Mouse (Mus musculus) lung, embryonic 16.5 days (tissue): ENCODE data around the gene Smim15. TPM values are rescaled to one million over a fixed set of nuclear protein-coding genes. Genes with fewer than 3 reads are reported as not detected.
A peak's percentile ranks its signal among the peaks of the same experiment; 100 is the strongest.

Source experiments
- ATAC-seq: fragments of 200-750 bp; cut with Nextera tagmentation; 2 replicates; pipeline ENCODE4 v1.8.0; 2017; ENCODE audit warnings: low read depth, mild to moderate bottlenecking, moderate library complexity
- H3K27ac ChIP-seq: fragments of 300-500 bp; sonication (generic); 2 replicates; pipeline ENCODE4 v1.5.1; 2014; ENCODE audit warnings: mild to moderate bottlenecking, control low read depth, low read length
- H3K27me3 ChIP-seq: fragments of 300-500 bp; sonication (generic); 2 replicates; pipeline ENCODE4 v1.6.1; 2014; ENCODE audit warnings: low read depth, low read length, mixed read lengths; ENCODE audit not compliant: control insufficient read depth, insufficient read depth
- H3K36me3 ChIP-seq: fragments of 300-500 bp; sonication (generic); 2 replicates; pipeline ENCODE4 v1.6.1; 2014; ENCODE audit warnings: low read length; ENCODE audit not compliant: control insufficient read depth, insufficient read depth
- H3K4me1 ChIP-seq: fragments of 300-500 bp; sonication (generic); replicated peaks from 2 replicates; pipeline ENCODE4 v1.6.1; 2014; ENCODE audit warnings: low read length, mixed read lengths; ENCODE audit not compliant: control insufficient read depth, insufficient read depth
- H3K4me2 ChIP-seq: fragments of 300-500 bp; sonication (generic); 2 replicates; pipeline ENCODE4 v1.6.1; 2014; ENCODE audit warnings: low read depth, low read length, control low read depth
- H3K4me3 ChIP-seq: fragments of 300-500 bp; sonication (generic); 2 replicates; pipeline ENCODE4 v1.5.1; 2014; ENCODE audit warnings: mild to moderate bottlenecking, low read length, control low read depth
- H3K9ac ChIP-seq: fragments of 300-500 bp; sonication (generic); 2 replicates; pipeline ENCODE4 v1.6.1; 2014; ENCODE audit warnings: low read length, control low read depth
- H3K9me3 ChIP-seq: fragments of 300-500 bp; sonication (generic); 2 replicates; pipeline ENCODE4 v1.6.1; 2016; ENCODE audit warnings: low read length; ENCODE audit not compliant: control insufficient read depth
- WGBS: fragments of 180-500 bp; shearing (Covaris S2); extraction: QIAGEN DNeasy Blood & Tissue Kit; methylation state at CpG from one replicate; pipeline ENCODE4 v1.1.7; 2014; 5-methylcytosine and 5-hydroxymethylcytosine counted together
- polyA plus RNA-seq: library from polyadenylated mRNA; unstranded; fragments of >200 nt; fragmentation: Nextera tagmentation; extraction: Ambion mirVana; gene quantifications from 2 replicates; pipeline ENCODE4 v1.2.1, GENCODE M21; 2015

Gene Smim15
- polyA plus RNA-seq, 1 experiment from 2014 or later: 70.1 TPM

DNA sequence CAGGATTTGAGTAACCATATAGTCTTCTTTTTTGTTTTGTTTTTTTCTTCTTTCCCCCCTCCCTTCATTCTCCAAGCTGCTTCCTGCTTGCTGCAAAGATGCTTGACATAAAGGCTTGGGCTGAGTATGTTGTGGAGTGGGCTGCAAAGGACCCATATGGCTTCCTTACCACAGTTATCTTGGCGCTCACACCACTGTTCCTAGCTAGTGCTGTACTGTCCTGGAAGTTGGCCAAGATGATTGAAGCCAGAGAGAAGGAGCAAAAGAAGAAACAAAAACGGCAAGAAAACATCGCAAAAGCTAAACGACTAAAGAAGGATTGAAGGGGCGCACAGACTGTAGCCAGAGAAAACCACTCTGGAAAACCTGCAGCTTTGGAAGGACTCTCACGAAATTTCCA is 3.1 kb downstream of the Smim15 start:
- no peak overlapping the region for H3K9ac ChIP-seq
- H3K9me3 ChIP-seq: no peaks in the 10 kb centered on the region
- no peak overlapping the region for H3K27ac ChIP-seq
- WGBS: 67% methylated on average over 6 of the region's 6 CpGs
- H3K27me3 ChIP-seq: no peaks in the 10 kb centered on the region
- no peak overlapping the region for H3K4me3 ChIP-seq
- peaks cover 8% of the 10 kb centered on the region for H3K36me3 ChIP-seq
- no peak overlapping the region for H3K4me2 ChIP-seq
- H3K4me1 ChIP-seq: peaks cover 21% of the 10 kb centered on the region
- ATAC-seq: no peak

DNA sequence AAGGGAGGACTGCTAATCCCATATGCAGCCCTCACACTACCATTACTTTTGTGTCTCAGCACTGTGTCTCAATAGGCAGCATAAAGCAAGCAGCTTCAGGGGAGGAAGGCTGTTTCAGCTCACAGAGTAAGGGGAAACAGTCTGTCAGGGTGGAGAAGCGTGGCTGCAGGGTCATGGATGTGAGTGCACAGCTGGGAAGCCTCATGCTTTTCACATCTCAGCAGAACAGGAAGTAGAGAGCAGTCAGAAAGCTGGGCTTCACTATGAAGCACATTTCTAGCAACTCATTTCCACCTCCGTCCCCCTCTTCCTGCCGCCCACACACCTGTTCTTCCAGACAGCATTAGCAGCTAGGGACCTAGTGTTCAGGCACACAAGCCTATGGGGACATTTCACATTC is 12.7 kb downstream of the Smim15 start:
- peaks cover 26% of the 10 kb centered on the region for H3K4me1 ChIP-seq
- WGBS: 29% methylated on average over 3 of the region's 3 CpGs
- peak; percentile 89 for ATAC-seq
- H3K4me3 ChIP-seq: no peak overlapping the region
- no peaks in the 10 kb centered on the region for H3K36me3 ChIP-seq
- H3K27me3 ChIP-seq: no peaks in the 10 kb centered on the region
- no peak overlapping the region for H3K9ac ChIP-seq
- no peak overlapping the region for H3K4me2 ChIP-seq
- H3K9me3 ChIP-seq: no peaks in the 10 kb centered on the region
- peak overlapping the region; percentile 71 for H3K27ac ChIP-seq

DNA sequence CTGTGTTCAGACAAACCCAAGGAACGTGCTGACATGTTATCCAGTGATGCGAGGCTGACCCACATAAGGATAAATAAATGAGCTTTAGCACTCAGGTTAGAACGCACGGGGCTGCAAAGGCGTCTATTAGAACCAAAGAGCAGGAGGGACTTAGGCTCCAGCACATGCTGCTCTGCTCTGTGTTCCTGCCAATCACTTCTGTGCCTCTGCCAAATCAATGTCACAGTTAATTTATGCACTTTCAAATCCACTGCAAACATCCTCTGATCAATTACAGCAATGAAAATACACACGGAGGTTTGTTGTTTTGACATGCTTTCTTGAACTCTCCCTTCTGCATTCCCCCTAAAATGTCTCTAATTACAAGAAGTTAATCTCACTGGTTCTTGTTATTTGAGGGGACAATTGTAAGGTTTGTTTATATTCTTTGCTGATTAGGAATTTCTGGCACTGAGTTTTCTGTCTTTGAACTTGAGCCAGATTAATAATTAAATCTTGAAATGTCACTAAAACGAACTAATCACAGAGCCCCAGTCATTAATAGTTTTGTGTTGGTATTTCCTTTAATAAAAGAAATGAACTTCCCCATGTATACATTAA is 16.1 kb downstream of the Smim15 start:
- no peak overlapping the region for H3K4me2 ChIP-seq
- H3K36me3 ChIP-seq: no peaks in the 10 kb centered on the region
- peaks cover 36% of the 10 kb centered on the region for H3K4me1 ChIP-seq
- ATAC-seq: no peak
- no peaks in the 10 kb centered on the region for H3K27me3 ChIP-seq
- H3K9me3 ChIP-seq: no peaks in the 10 kb centered on the region
- H3K4me3 ChIP-seq: no peak overlapping the region
- peak overlapping the region; percentile 65; the same call in 1 of the 2 replicates for H3K27ac ChIP-seq
- no peak overlapping the region for H3K9ac ChIP-seq
- 41% methylated on average over 7 of the region's 7 CpGs for WGBS

- Histone ChIP-seq H3K27ac (peak overlapping the region; percentile 63), H3K4me1 (peaks cover 36% of the 10 kb centered on the region), H3K4me3 (no peak overlapping the region), H3K27me3 (no peaks in the 10 kb centered on the region), H3K4me2 (no peak overlapping the region), H3K36me3 (no peaks in the 10 kb centered on the region), H3K9me3 (no peaks in the 10 kb centered on the region), H3K9ac (no peak overlapping the region)
- ATAC-seq: no peak
- 51% methylated on average over 8 of the region's 8 CpGs for WGBS
Measured at GRCm38 (mm10) chr13:108060936-108061578, 16.8 kb downstream of the Smim15 start.

GRCm38 (mm10) chr13:108062900-108063299 is 18.7 kb downstream of the Smim15 start:
- no peak overlapping the region for H3K4me3 ChIP-seq
- ATAC-seq: peak; percentile 48

DNA sequence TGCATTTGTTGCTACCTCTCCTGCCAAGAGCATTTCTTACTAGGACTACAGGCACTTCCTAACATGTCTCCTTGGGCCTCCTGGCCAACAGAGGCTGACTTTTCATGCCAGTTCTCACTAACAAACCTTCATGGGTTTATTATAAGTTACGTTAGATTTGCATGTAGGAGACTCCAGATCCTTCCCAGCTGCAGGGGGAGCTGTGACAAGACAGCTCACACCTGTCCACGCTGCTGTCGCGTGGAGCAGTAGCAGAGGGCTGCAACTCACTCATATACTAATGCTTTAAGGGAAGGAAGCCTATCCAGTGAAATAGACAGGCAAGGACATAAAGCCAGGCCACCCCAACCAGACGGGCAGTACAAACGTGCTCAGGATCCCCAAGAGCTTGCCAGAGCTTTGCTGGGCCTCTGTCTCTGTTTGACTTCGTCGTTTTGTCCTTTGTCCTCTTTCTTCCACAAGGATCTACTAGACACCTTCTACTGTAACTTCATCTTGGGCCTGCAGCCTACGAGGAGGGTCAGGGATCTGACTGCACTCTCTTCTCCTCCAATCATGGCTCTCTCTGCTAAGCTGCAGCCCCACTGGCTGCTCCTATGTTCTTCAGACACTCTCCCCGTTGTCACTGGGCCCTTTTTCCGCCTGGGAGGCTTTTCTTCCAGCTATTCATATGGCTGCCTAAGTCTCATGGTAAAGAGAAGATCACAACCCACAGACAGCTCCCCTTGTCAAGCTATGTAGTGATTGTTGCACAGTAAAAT is 19.3 kb downstream of the Smim15 start:
- Histone ChIP-seq H3K27ac (peak overlapping the region; percentile 62), H3K9me3 (no peaks in the 10 kb centered on the region), H3K9ac (no peak overlapping the region), H3K4me2 (no peak overlapping the region), H3K36me3 (no peaks in the 10 kb centered on the region), H3K27me3 (no peaks in the 10 kb centered on the region), H3K4me3 (no peak overlapping the region), H3K4me1 (peaks cover 18% of the 10 kb centered on the region; the same call in 1 of the 2 replicates)
- 43% methylated on average over 11 of the region's 11 CpGs for WGBS
- ATAC-seq: peak; percentile 84

More at GRCm38 (mm10) chr13:108062900-108063299, 18.7 kb downstream of the Smim15 start:
- no peak overlapping the region for H3K4me2 ChIP-seq
- no peak overlapping the region for H3K9ac ChIP-seq
- H3K27me3 ChIP-seq: no peaks in the 10 kb centered on the region
- 30% methylated on average over 5 of the region's 5 CpGs for WGBS
- H3K4me1 ChIP-seq: peaks cover 22% of the 10 kb centered on the region
- no peaks in the 10 kb centered on the region for H3K36me3 ChIP-seq
- H3K27ac ChIP-seq: peak overlapping the region; percentile 62; the same call in 1 of the 2 replicates
- no peaks in the 10 kb centered on the region for H3K9me3 ChIP-seq

GRCm38 (mm10) chr13:108064331-108064730 is 20.1 kb downstream of the Smim15 start:
- H3K4me2 ChIP-seq: no peak overlapping the region
- H3K27me3 ChIP-seq: no peaks in the 10 kb centered on the region
- ATAC-seq: no peak
- WGBS: 72% methylated on average over 6 of the region's 6 CpGs
- no peaks in the 10 kb centered on the region for H3K36me3 ChIP-seq
- no peak overlapping the region for H3K4me3 ChIP-seq
- no peaks in the 10 kb centered on the region for H3K9me3 ChIP-seq
- no peak overlapping the region for H3K27ac ChIP-seq
- H3K4me1 ChIP-seq: peaks cover 18% of the 10 kb centered on the region; the same call in 1 of the 2 replicates
- H3K9ac ChIP-seq: no peak overlapping the region

- no peaks in the 10 kb centered on the region for H3K9me3 ChIP-seq
- H3K4me3 ChIP-seq: no peak overlapping the region
- ATAC-seq: no peak
- H3K4me2 ChIP-seq: no peak overlapping the region
- no peaks in the 10 kb centered on the region for H3K27me3 ChIP-seq
- H3K36me3 ChIP-seq: no peaks in the 10 kb centered on the region
- H3K9ac ChIP-seq: no peak overlapping the region
- no peak overlapping the region for H3K27ac ChIP-seq
- 61% methylated on average over 2 of the region's 2 CpGs for WGBS
- H3K4me1 ChIP-seq: peaks cover 14% of the 10 kb centered on the region; the same call in 1 of the 2 replicates
Measured at GRCm38 (mm10) chr13:108066021-108066420, 21.8 kb downstream of the Smim15 start.

GRCm38 (mm10) chr13:108069151-108069550 is 24.9 kb downstream of the Smim15 start:
- 50% methylated on average over 4 of the region's 4 CpGs for WGBS
- Histone ChIP-seq H3K4me3 (no peak overlapping the region), H3K9me3 (no peaks in the 10 kb centered on the region), H3K9ac (no peak overlapping the region), H3K4me2 (no peak overlapping the region), H3K4me1 (no peaks in the 10 kb centered on the region), H3K27ac (no peak overlapping the region), H3K36me3 (no peaks in the 10 kb centered on the region), H3K27me3 (no peaks in the 10 kb centered on the region)
- ATAC-seq: no peak
